In genomic region chr6:119860236-119860635, GRCm38 (mm10) we compare ENCODE assay signal across 16 mouse cellular contexts.
"Had no signal": no experiment of that assay in that cellular context is flagged by ENCODE, and none has a peak within 500 bp of the region (broad histone marks: within the 10 kb centered on the region; RNA-seq: fewer than 3 reads in every experiment).

No protein-coding gene starts in this region.

- DNase-seq: heart, postnatal 10 days; heart, postnatal 14 days; heart, postnatal 36 days; heart, postnatal 4 days; kidney, adult 11 months; kidney, adult 18-20 months; kidney, adult 2 months; kidney, adult 8-10 months; kidney, adult 9 months; kidney, postnatal 10 days; kidney, postnatal 14 days; kidney, postnatal 25 days; kidney, postnatal 36 days; kidney, postnatal 4 days; layer of hippocampus, adult 9-11 months; layer of hippocampus, postnatal 36 days had no signal
